Comparison of ENCODE assay signal across 9 mouse cellular contexts in genomic region chr3:96555041-96555596, GRCm38 (mm10). TPM values are rescaled to one million over a fixed set of nuclear protein-coding genes. Genes with fewer than 3 reads are reported as not detected.
DNase-seq lines count a peak whose midpoint lies in the region; ATAC-seq and TF ChIP-seq lines count a peak whose summit lies in the region.
"Had no signal": no experiment of that assay in that cellular context is flagged by ENCODE, and none has a peak within 500 bp of the region (broad histone marks: within the 10 kb centered on the region; RNA-seq: fewer than 3 reads in every experiment).

No protein-coding gene starts in this region.

- H3K27me3 ChIP-seq in forebrain, postnatal 0 days (ENCODE audit: insufficient read depth, low read length): no peaks in the 10 kb centered on the region
- H3K27me3 ChIP-seq in hindbrain, embryonic 14.5 days (ENCODE audit: control insufficient read depth, insufficient read depth, low read length): no peaks in the 10 kb centered on the region
- no peaks in the 10 kb centered on the region for H3K27me3 ChIP-seq in midbrain, embryonic 16.5 days (ENCODE audit: control insufficient read depth, insufficient read depth, low read depth, low read length)

- no peak for ATAC-seq in forebrain, postnatal 0 days
- peak; percentile 13; the same call in 1 of the 2 replicates for ATAC-seq in hindbrain, embryonic 14.5 days (ENCODE audit: low FRiP score)
- no peak for ATAC-seq in midbrain, embryonic 16.5 days
- no peak for ATAC-seq in erythroid progenitor cell, adult 5-6 weeks (replicated peaks; ENCODE audit: low FRiP score, poor library complexity, severe bottlenecking)

- H3K4me1 ChIP-seq in forebrain, postnatal 0 days (ENCODE audit: insufficient read depth): peaks cover 18% of the 10 kb centered on the region; the same call in 1 of the 2 replicates
- H3K4me1 ChIP-seq in hindbrain, embryonic 14.5 days (replicated peaks; ENCODE audit: control insufficient read depth, insufficient read depth, low read length): peaks cover 26% of the 10 kb centered on the region
- H3K4me1 ChIP-seq in midbrain, embryonic 16.5 days (ENCODE audit: control insufficient read depth, insufficient read depth, low read length): peaks cover 27% of the 10 kb centered on the region

- WGBS in forebrain, postnatal 0 days: 17% methylated on average over 12 of the region's 12 CpGs
- WGBS in hindbrain, embryonic 14.5 days: 35% methylated on average over 12 of the region's 12 CpGs
- 37% methylated on average over 12 of the region's 12 CpGs for WGBS in midbrain, embryonic 16.5 days

- peak; percentile 81 for DNase-seq in adrenal gland, adult 2 months
- DNase-seq in adrenal gland, adult 8-10 months: no peak
- peak; percentile 78 for DNase-seq in MN1 (ENCODE audit: low spot score)
- peak; percentile 73 for DNase-seq in forebrain, postnatal 0 days
- DNase-seq in hindbrain, embryonic 14.5 days (ENCODE audit: low spot score): peak; percentile 69
- DNase-seq in left cerebral cortex, postnatal 4 days: peak; percentile 79

- no peak overlapping the region for H3K9ac ChIP-seq in forebrain, postnatal 0 days
- no peak overlapping the region for H3K9ac ChIP-seq in hindbrain, embryonic 14.5 days
- no peak overlapping the region for H3K9ac ChIP-seq in midbrain, embryonic 16.5 days (ENCODE audit: low read depth, low read length)

- no peak overlapping the region for H3K4me3 ChIP-seq in forebrain, postnatal 0 days (ENCODE audit: low read depth, low read length)
- H3K4me3 ChIP-seq in hindbrain, embryonic 14.5 days (replicated peaks; ENCODE audit: low read length): no peak overlapping the region
- H3K4me3 ChIP-seq in midbrain, embryonic 16.5 days (ENCODE audit: low read depth, low read length): no peak overlapping the region

- no peak for TF ChIP-seq CTCF in forebrain, postnatal 0 days (IDR thresholded peaks at IDR 0.05; ENCODE audit: low read depth)

- no peaks in the 10 kb centered on the region for H3K9me3 ChIP-seq in forebrain, postnatal 0 days (ENCODE audit: low read length)
- no peaks in the 10 kb centered on the region for H3K9me3 ChIP-seq in hindbrain, embryonic 14.5 days (ENCODE audit: control insufficient read depth, low read length)
- H3K9me3 ChIP-seq in midbrain, embryonic 16.5 days (replicated peaks; ENCODE audit: control insufficient read depth, low read length, poor library complexity, severe bottlenecking): no peaks in the 10 kb centered on the region

- H3K4me2 ChIP-seq in forebrain, postnatal 0 days (ENCODE audit: low read depth): no peak overlapping the region
- H3K4me2 ChIP-seq in hindbrain, embryonic 14.5 days (replicated peaks): no peak overlapping the region
- no peak overlapping the region for H3K4me2 ChIP-seq in midbrain, embryonic 16.5 days (ENCODE audit: low read length)

- intact Hi-C loops in left cerebral cortex, postnatal 4 days (cut with DNase I): no loop called here

- peaks cover 7% of the 10 kb centered on the region for H3K36me3 ChIP-seq in forebrain, postnatal 0 days (ENCODE audit: insufficient read depth)
- peaks cover 7% of the 10 kb centered on the region for H3K36me3 ChIP-seq in hindbrain, embryonic 14.5 days (replicated peaks; ENCODE audit: control insufficient read depth, insufficient read depth)
- H3K36me3 ChIP-seq in midbrain, embryonic 16.5 days (ENCODE audit: control insufficient read depth, insufficient read depth, low read length): no peaks in the 10 kb centered on the region

- H3K27ac ChIP-seq in forebrain, postnatal 0 days (ENCODE audit: low read depth, low read length): peak overlapping the region; percentile 45
- peak overlapping the region; percentile 63 for H3K27ac ChIP-seq in hindbrain, embryonic 14.5 days
- H3K27ac ChIP-seq in midbrain, embryonic 16.5 days (ENCODE audit: low read length): peak overlapping the region; percentile 50; the same call in 1 of the 2 replicates

RNA-seq across cellular contexts. Expression of gene Txnip, which starts 2.6 kb away (rescaled TPM):
- total RNA-seq in adrenal gland, adult 2 months (2021): 100 to 1,000 TPM; 421 to 430 TPM
- 390 and 481 TPM in 2 replicates for polyA plus RNA-seq in adrenal gland, adult 2 months (2012; rRNA removed)
- 100 to 1,000 TPM; 374 to 825 (median 652) TPM for total RNA-seq in adrenal gland, adult 8-10 months (2022)
- total RNA-seq in forebrain, postnatal 0 days (2014; rRNA removed): 122 and 176 TPM in 2 replicates
- polyA plus RNA-seq in forebrain, postnatal 0 days (2015; fragmentation: Nextera tagmentation; extraction: Ambion mirVana): 116 and 135 TPM in 2 replicates
- 53.2 and 71.4 TPM in 2 replicates for polyA plus RNA-seq in hindbrain, embryonic 14.5 days (2014; fragmentation: Nextera tagmentation; extraction: Ambion mirVana)
- 10 to 100 TPM; 65.2 to 69.2 TPM for total RNA-seq in left cerebral cortex, postnatal 4 days (2021)
- polyA plus RNA-seq in midbrain, embryonic 16.5 days (2015; fragmentation: Nextera tagmentation; extraction: Ambion mirVana): 41.5 and 43.5 TPM in 2 replicates
- total RNA-seq in erythroid progenitor cell, adult 5-6 weeks (2015; ENCODE audit: low replicate concordance): 99.5 and 157 TPM in 2 replicates
- 59.8 and 70.0 TPM in 2 replicates for total RNA-seq in erythroid progenitor cell, adult 5-6 weeks (2017; ENCODE audit: low replicate concordance)

RNA-seq across cellular contexts. Expression of gene Gm16253, which starts 21.7 kb away (rescaled TPM):
- not detected for total RNA-seq in adrenal gland, adult 2 months (2021)
- not detected in 2 replicates for polyA plus RNA-seq in adrenal gland, adult 2 months (2012; rRNA removed)
- not detected for total RNA-seq in adrenal gland, adult 8-10 months (2022)
- total RNA-seq in forebrain, postnatal 0 days (2014; rRNA removed): not detected in 2 replicates
- polyA plus RNA-seq in forebrain, postnatal 0 days (2015; fragmentation: Nextera tagmentation; extraction: Ambion mirVana): not detected in 2 replicates
- polyA plus RNA-seq in hindbrain, embryonic 14.5 days (2014; fragmentation: Nextera tagmentation; extraction: Ambion mirVana): 0.39 TPM in 1 of 2 replicates, not detected in the other
- total RNA-seq in left cerebral cortex, postnatal 4 days (2021): not detected
- polyA plus RNA-seq in midbrain, embryonic 16.5 days (2015; fragmentation: Nextera tagmentation; extraction: Ambion mirVana): 1.6 and 1.8 TPM in 2 replicates
- not detected in 2 replicates for total RNA-seq in erythroid progenitor cell, adult 5-6 weeks (2015; ENCODE audit: low replicate concordance)
- total RNA-seq in erythroid progenitor cell, adult 5-6 weeks (2017; ENCODE audit: low replicate concordance): not detected in 2 replicates
- polyA plus RNA-seq: embryonic facial prominence, embryonic 11.5 days had no signal

RNA-seq across cellular contexts. Expression of gene Hfe2, which starts 30.1 kb away (rescaled TPM):
- total RNA-seq in adrenal gland, adult 2 months (2021): under 1 TPM in 1 of 2 experiments, not detected in 1; 0.23 TPM
- 0.11 and 0.31 TPM in 2 replicates for polyA plus RNA-seq in adrenal gland, adult 2 months (2012; rRNA removed)
- total RNA-seq in adrenal gland, adult 8-10 months (2022): under 1 TPM in 1 of 4 experiments, not detected in 3; 0.27 TPM
- total RNA-seq in forebrain, postnatal 0 days (2014; rRNA removed): 0.54 and 1.6 TPM in 2 replicates
- polyA plus RNA-seq in forebrain, postnatal 0 days (2015; fragmentation: Nextera tagmentation; extraction: Ambion mirVana): 0.82 and 1.4 TPM in 2 replicates
- polyA plus RNA-seq in hindbrain, embryonic 14.5 days (2014; fragmentation: Nextera tagmentation; extraction: Ambion mirVana): 1.9 and 2.1 TPM in 2 replicates
- 1 to 10 TPM; 1.1 TPM for total RNA-seq in left cerebral cortex, postnatal 4 days (2021)
- 1.8 and 2.4 TPM in 2 replicates for polyA plus RNA-seq in midbrain, embryonic 16.5 days (2015; fragmentation: Nextera tagmentation; extraction: Ambion mirVana)
- total RNA-seq in erythroid progenitor cell, adult 5-6 weeks (2015; ENCODE audit: low replicate concordance): not detected in 2 replicates
- total RNA-seq in erythroid progenitor cell, adult 5-6 weeks (2017; ENCODE audit: low replicate concordance): not detected in 2 replicates

RNA-seq across cellular contexts. Expression of gene Polr3gl, which starts 38.9 kb away (rescaled TPM):
- total RNA-seq in adrenal gland, adult 2 months (2021): 10 to 100 TPM; 32.5 to 38.5 TPM
- 19.9 and 21.4 TPM in 2 replicates for polyA plus RNA-seq in adrenal gland, adult 2 months (2012; rRNA removed)
- total RNA-seq in adrenal gland, adult 8-10 months (2022): 10 to 100 TPM; 35.7 to 54.5 (median 40.0) TPM
- 25.7 and 31.8 TPM in 2 replicates for total RNA-seq in forebrain, postnatal 0 days (2014; rRNA removed)
- polyA plus RNA-seq in forebrain, postnatal 0 days (2015; fragmentation: Nextera tagmentation; extraction: Ambion mirVana): 27.8 and 35.9 TPM in 2 replicates
- polyA plus RNA-seq in hindbrain, embryonic 14.5 days (2014; fragmentation: Nextera tagmentation; extraction: Ambion mirVana): 11.0 and 18.5 TPM in 2 replicates
- total RNA-seq in left cerebral cortex, postnatal 4 days (2021): 10 to 100 TPM; 28.0 to 28.1 TPM
- polyA plus RNA-seq in midbrain, embryonic 16.5 days (2015; fragmentation: Nextera tagmentation; extraction: Ambion mirVana): 36.7 and 38.8 TPM in 2 replicates
- 29.2 and 32.7 TPM in 2 replicates for total RNA-seq in erythroid progenitor cell, adult 5-6 weeks (2015; ENCODE audit: low replicate concordance)
- 20.9 and 63.7 TPM in 2 replicates for total RNA-seq in erythroid progenitor cell, adult 5-6 weeks (2017; ENCODE audit: low replicate concordance)

RNA-seq across cellular contexts. Expression of gene Ankrd34a, which starts 41.3 kb away (rescaled TPM):
- 1 to 10 TPM in 1 of 2 experiments, under 1 TPM in 1; 0.75 to 2.3 TPM for total RNA-seq in adrenal gland, adult 2 months (2021)
- polyA plus RNA-seq in adrenal gland, adult 2 months (2012; rRNA removed): 1.8 and 2.0 TPM in 2 replicates
- total RNA-seq in adrenal gland, adult 8-10 months (2022): 1 to 10 TPM; 1.1 to 2.3 (median 1.7) TPM
- total RNA-seq in forebrain, postnatal 0 days (2014; rRNA removed): 17.7 and 19.3 TPM in 2 replicates
- 17.6 and 19.2 TPM in 2 replicates for polyA plus RNA-seq in forebrain, postnatal 0 days (2015; fragmentation: Nextera tagmentation; extraction: Ambion mirVana)
- 17.5 and 22.3 TPM in 2 replicates for polyA plus RNA-seq in hindbrain, embryonic 14.5 days (2014; fragmentation: Nextera tagmentation; extraction: Ambion mirVana)
- 10 to 100 TPM; 32.3 to 33.0 TPM for total RNA-seq in left cerebral cortex, postnatal 4 days (2021)
- 16.4 and 20.6 TPM in 2 replicates for polyA plus RNA-seq in midbrain, embryonic 16.5 days (2015; fragmentation: Nextera tagmentation; extraction: Ambion mirVana)
- total RNA-seq in erythroid progenitor cell, adult 5-6 weeks (2015; ENCODE audit: low replicate concordance): not detected in 2 replicates
- not detected in 2 replicates for total RNA-seq in erythroid progenitor cell, adult 5-6 weeks (2017; ENCODE audit: low replicate concordance)
